In genomic region chr1:135368982-135369381, GRCm38 (mm10) we compare ENCODE assay signal across 9 mouse cellular contexts. TPM values are rescaled to one million over a fixed set of nuclear protein-coding genes. Genes with fewer than 3 reads are reported as not detected.
A peak's percentile ranks its signal among the peaks of the same experiment; 100 is the strongest.
DNase-seq lines count a peak whose midpoint lies in the region; ATAC-seq and TF ChIP-seq lines count a peak whose summit lies in the region.
"Had no signal": no experiment of that assay in that cellular context is flagged by ENCODE, and none has a peak within 500 bp of the region (broad histone marks: within the 10 kb centered on the region; RNA-seq: fewer than 3 reads in every experiment).

No protein-coding gene starts in this region.

- no peak overlapping the region for H3ac ChIP-seq in myocyte (ENCODE audit: control insufficient read depth, insufficient read length)

- peaks cover 11% of the 10 kb centered on the region for H3K79me2 ChIP-seq in myocyte (ENCODE audit: control insufficient read depth, insufficient read depth)

- no peaks in the 10 kb centered on the region for H3K36me3 ChIP-seq in hindbrain, embryonic 14.5 days (replicated peaks; ENCODE audit: control insufficient read depth, insufficient read depth)
- H3K36me3 ChIP-seq in liver, embryonic 11.5 days (ENCODE audit: control insufficient read depth, insufficient read depth, low read length) = no peaks in the 10 kb centered on the region
- H3K36me3 ChIP-seq in myocyte (ENCODE audit: control insufficient read depth, insufficient read depth) = no peaks in the 10 kb centered on the region
- H3K36me3 ChIP-seq: G1E had no signal

- H3K27ac ChIP-seq in gastrocnemius, adult 2 months = peak overlapping the region; percentile 83
- H3K27ac ChIP-seq in hindbrain, embryonic 14.5 days = no peak overlapping the region
- H3K27ac ChIP-seq in liver, embryonic 11.5 days (ENCODE audit: low read depth, low read length) = no peak overlapping the region

- TF ChIP-seq POLR2A in myocyte (IDR thresholded peaks at IDR 0.05; ENCODE audit: insufficient read length, low read depth) = no peak

- ATAC-seq in hindbrain, embryonic 14.5 days (ENCODE audit: low FRiP score) = no peak
- 0 out of 2 replicates have a peak, but pooled peaks have one; percentile 16 for ATAC-seq in liver, embryonic 11.5 days (replicated peaks; ENCODE audit: low FRiP score)

- peak; percentile 57 for TF ChIP-seq CTCF in gastrocnemius, adult 2 months (IDR thresholded peaks at IDR 0.05)

- intact Hi-C loops in left cerebral cortex, postnatal 25 days (cut with DNase I) = loop anchor here (1.0 to 10.0 kb wide), 5 partner anchors 56 to 394 kb away; partner anchors contain the start of genes Elf3 and Timm17a
- intact Hi-C loops in gastrocnemius, adult 2 months (cut with DNase I) = loop anchor here (1.0 to 5.0 kb wide), 5 partner anchors 57 to 217 kb away; partner anchors contain the start of genes Elf3, Rnpep and Timm17a

- peaks cover 24% of the 10 kb centered on the region for H3K4me1 ChIP-seq in hindbrain, embryonic 14.5 days (replicated peaks; ENCODE audit: control insufficient read depth, insufficient read depth, low read length)
- H3K4me1 ChIP-seq in liver, embryonic 11.5 days (replicated peaks; ENCODE audit: control insufficient read depth, insufficient read depth, low read length) = peaks cover 4% of the 10 kb centered on the region; the same call in 1 of the 2 replicates

- H3K27me3 ChIP-seq in hindbrain, embryonic 14.5 days (ENCODE audit: control insufficient read depth, insufficient read depth, low read length) = no peaks in the 10 kb centered on the region
- peaks cover 8% of the 10 kb centered on the region; the same call in 1 of the 2 replicates for H3K27me3 ChIP-seq in liver, embryonic 11.5 days (replicated peaks; ENCODE audit: control insufficient read depth, insufficient read depth, low read length)
- H3K27me3 ChIP-seq in myocyte (ENCODE audit: control insufficient read depth, insufficient read depth, insufficient read length) = no peaks in the 10 kb centered on the region

- H3K9me3 ChIP-seq in hindbrain, embryonic 14.5 days (ENCODE audit: control insufficient read depth, low read length) = no peaks in the 10 kb centered on the region
- no peaks in the 10 kb centered on the region for H3K9me3 ChIP-seq in liver, embryonic 11.5 days (ENCODE audit: control insufficient read depth, low read length)
- H3K9me3 ChIP-seq: G1E had no signal

- peak overlapping the region; percentile 64; the same call in 1 of the 2 replicates for H3K9ac ChIP-seq in hindbrain, embryonic 14.5 days
- no peak overlapping the region for H3K9ac ChIP-seq in liver, embryonic 11.5 days (ENCODE audit: low read depth, low read length)

- peak; percentile 66 to 68 for DNase-seq in left cerebral cortex, postnatal 25 days (ENCODE audit: low spot score in 2 of 2)
- DNase-seq in left cerebral cortex, adult 9 months (ENCODE audit: low spot score in 2 of 2) = no peak
- DNase-seq in cerebellum, adult 9-10 months = peak; percentile 66
- peak; percentile 75 for DNase-seq in gastrocnemius, adult 2 months
- DNase-seq in hindbrain, embryonic 14.5 days (ENCODE audit: low spot score) = peak; percentile 56
- peak; percentile 46 for DNase-seq in liver, embryonic 11.5 days (ENCODE audit: low spot score)
- DNase-seq in spleen, adult 12 weeks (ENCODE audit: low spot score) = no peak

- 10% methylated on average over 14 of the region's 14 CpGs for WGBS in hindbrain, embryonic 14.5 days
- WGBS in liver, embryonic 11.5 days = 15% methylated on average over 14 of the region's 14 CpGs

- peak overlapping the region; percentile 74 for H3K4me3 ChIP-seq in gastrocnemius, adult 2 months
- H3K4me3 ChIP-seq in hindbrain, embryonic 14.5 days (replicated peaks; ENCODE audit: low read length) = peak overlapping the region; percentile 33
- peak overlapping the region; percentile 49; the same call in 1 of the 2 replicates for H3K4me3 ChIP-seq in liver, embryonic 11.5 days (ENCODE audit: low read depth, low read length)
- peak overlapping the region; percentile 27 for H3K4me3 ChIP-seq in myocyte

- peak overlapping the region; percentile 82 for H3K4me2 ChIP-seq in hindbrain, embryonic 14.5 days (replicated peaks)
- H3K4me2 ChIP-seq in liver, embryonic 11.5 days = peak overlapping the region; percentile 92
- peak overlapping the region; percentile 95 for H3K4me2 ChIP-seq in myocyte (ENCODE audit: low read depth)

TF ChIP-seq in myocyte, 11 proteins besides CTCF, POLR2A, EP300 and RAD21:
- TF ChIP-seq TCF3 (IDR thresholded peaks at IDR 0.05; ENCODE audit: insufficient read length, low read depth) (no peak), CEBPB (IDR thresholded peaks at IDR 0.05; ENCODE audit: insufficient read depth, poor library complexity, severe bottlenecking) (no peak), POLR2AphosphoS2 (IDR thresholded peaks at IDR 0.05; ENCODE audit: insufficient read length, low read depth) (peak; percentile 51), USF1 (IDR thresholded peaks at IDR 0.05; ENCODE audit: low read depth) (no peak), E2F4 (IDR thresholded peaks at IDR 0.05; ENCODE audit: insufficient read depth) (no peak), REST (IDR thresholded peaks at IDR 0.05; ENCODE audit: insufficient read depth, insufficient read length) (no peak), MAX (IDR thresholded peaks at IDR 0.05; ENCODE audit: low read depth) (no peak)

RNA-seq across cellular contexts. Expression of gene Shisa4, which starts 6.1 kb away (rescaled TPM):
- total RNA-seq in left cerebral cortex, postnatal 25 days (2021) = 100 to 1,000 TPM; 188 to 196 TPM
- 100 to 1,000 TPM; 139 to 152 TPM for total RNA-seq in gastrocnemius, adult 2 months (2021)
- polyA plus RNA-seq in hindbrain, embryonic 14.5 days (2014; fragmentation: Nextera tagmentation; extraction: Ambion mirVana) = 65.6 and 79.8 TPM in 2 replicates
- 9.3 and 10.1 TPM in 2 replicates for polyA plus RNA-seq in liver, embryonic 11.5 days (2014; fragmentation: Nextera tagmentation; extraction: Ambion mirVana)
- polyA plus RNA-seq in myocyte (2012; fragmentation: generic; extraction: Trizol) = 92.0 TPM
- polyA plus RNA-seq: G1E had no signal

RNA-seq across cellular contexts. Expression of gene Lmod1, which starts 44.4 kb away (rescaled TPM):
- total RNA-seq in left cerebral cortex, postnatal 25 days (2021) = under 1 TPM; 0.76 to 0.94 TPM
- 1 to 10 TPM; 4.5 to 5.3 TPM for total RNA-seq in gastrocnemius, adult 2 months (2021)
- 0.33 and 0.43 TPM in 2 replicates for polyA plus RNA-seq in hindbrain, embryonic 14.5 days (2014; fragmentation: Nextera tagmentation; extraction: Ambion mirVana)
- polyA plus RNA-seq in liver, embryonic 11.5 days (2014; fragmentation: Nextera tagmentation; extraction: Ambion mirVana) = 0.16 TPM in 2 replicates
- polyA plus RNA-seq in myocyte (2012; fragmentation: generic; extraction: Trizol) = 7.1 TPM
- polyA plus RNA-seq: G1E had no signal

RNA-seq across cellular contexts. Expression of gene Timm17a, which starts 55.4 kb away (rescaled TPM):
- total RNA-seq in left cerebral cortex, postnatal 25 days (2021) = 100 to 1,000 TPM; 159 to 175 TPM
- 100 to 1,000 TPM; 282 to 343 TPM for total RNA-seq in gastrocnemius, adult 2 months (2021)
- 172 and 176 TPM in 2 replicates for polyA plus RNA-seq in hindbrain, embryonic 14.5 days (2014; fragmentation: Nextera tagmentation; extraction: Ambion mirVana)
- polyA plus RNA-seq in liver, embryonic 11.5 days (2014; fragmentation: Nextera tagmentation; extraction: Ambion mirVana) = 258 and 269 TPM in 2 replicates
- 172 TPM for polyA plus RNA-seq in myocyte (2012; fragmentation: generic; extraction: Trizol)

Comparison
In these comparisons a context has a peak if more than half of its experiments do, and no peak if none do; other contexts are left out.
1. DNase-seq: peak in left cerebral cortex, postnatal 25 days (2 of 2), cerebellum, adult 9-10 months (single experiment), gastrocnemius, adult 2 months (single experiment), hindbrain, embryonic 14.5 days (single experiment) and liver, embryonic 11.5 days (single experiment); none in left cerebral cortex, adult 9 months (0 of 2) and spleen, adult 12 weeks (single experiment).
2. Peak in every context shown above with its lines, with median percentiles within 50 percentile points of each other: H3K4me3 ChIP-seq and H3K4me2 ChIP-seq.